Comparison of ENCODE assay signal across 8 mouse cellular contexts in genomic region chr13:3538223-3538968, GRCm38 (mm10). TPM values are rescaled to one million over a fixed set of nuclear protein-coding genes. Genes with fewer than 3 reads are reported as not detected.
DNase-seq lines count a peak whose midpoint lies in the region; ATAC-seq and TF ChIP-seq lines count a peak whose summit lies in the region.

No protein-coding gene starts in this region.

- H3K4me1 ChIP-seq in embryonic fibroblast, embryonic 13.5 days (ENCODE audit: control insufficient read depth, insufficient read depth, low read length), result peaks cover 2% of the 10 kb centered on the region; the same call in 1 of the 2 replicates
- H3K4me1 ChIP-seq in heart, embryonic 10.5 days, result peaks cover 11% of the 10 kb centered on the region; the same call in 1 of the 2 replicates
- peaks cover 15% of the 10 kb centered on the region; the same call in 1 of the 2 replicates for H3K4me1 ChIP-seq in kidney, embryonic 14.5 days (ENCODE audit: control insufficient read depth, insufficient read depth, low read length)
- H3K4me1 ChIP-seq in midbrain, postnatal 0 days (ENCODE audit: insufficient read depth, low read length), result peaks cover 17% of the 10 kb centered on the region; the same call in 1 of the 2 replicates
- peaks cover 20% of the 10 kb centered on the region; the same call in 1 of the 2 replicates for H3K4me1 ChIP-seq in stomach, embryonic 14.5 days (ENCODE audit: control insufficient read depth, insufficient read depth, low read length)

- WGBS in heart, embryonic 10.5 days, result under 1% methylated on average over 58 of the region's 59 CpGs
- 1% methylated on average over 56 of the region's 59 CpGs for WGBS in kidney, embryonic 14.5 days
- under 1% methylated on average over 54 of the region's 59 CpGs for WGBS in midbrain, postnatal 0 days
- under 1% methylated on average over 59 of the region's 59 CpGs for WGBS in stomach, embryonic 14.5 days

- no peaks in the 10 kb centered on the region for H3K27me3 ChIP-seq in heart, embryonic 10.5 days (ENCODE audit: insufficient read depth, poor library complexity, severe bottlenecking)
- no peaks in the 10 kb centered on the region for H3K27me3 ChIP-seq in kidney, embryonic 14.5 days (ENCODE audit: control insufficient read depth, insufficient read depth, low read length)
- no peaks in the 10 kb centered on the region for H3K27me3 ChIP-seq in midbrain, postnatal 0 days (ENCODE audit: insufficient read depth, low read length)
- H3K27me3 ChIP-seq in stomach, embryonic 14.5 days (ENCODE audit: control insufficient read depth, insufficient read depth, low read length), result no peaks in the 10 kb centered on the region

- ATAC-seq in kidney, embryonic 14.5 days (ENCODE audit: low FRiP score, low TSS enrichment), result peak; percentile 76
- peak; percentile 68 for ATAC-seq in midbrain, postnatal 0 days (ENCODE audit: low FRiP score)
- peak; percentile 60 for ATAC-seq in stomach, embryonic 14.5 days (ENCODE audit: insufficient number of reproducible peaks, insufficient read depth, low FRiP score, low read depth)

- H3K4me3 ChIP-seq in embryonic fibroblast, embryonic 13.5 days (ENCODE audit: insufficient read depth, low read length), result peak overlapping the region; percentile 93
- H3K4me3 ChIP-seq in heart, embryonic 10.5 days, result peak overlapping the region; percentile 98
- peak overlapping the region; percentile 89 for H3K4me3 ChIP-seq in kidney, embryonic 14.5 days (ENCODE audit: low read length)
- H3K4me3 ChIP-seq in midbrain, postnatal 0 days (ENCODE audit: low read depth, low read length), result peak overlapping the region; percentile 96
- H3K4me3 ChIP-seq in stomach, embryonic 14.5 days (ENCODE audit: low read depth, low read length), result peak overlapping the region; percentile 94

- no peak for TF ChIP-seq CTCF in embryonic fibroblast, embryonic 13.5 days (IDR thresholded peaks at IDR 0.05; ENCODE audit: borderline replicate concordance, insufficient read depth, low read length)
- no peak for TF ChIP-seq CTCF in midbrain, postnatal 0 days (IDR thresholded peaks at IDR 0.05)

- no peaks in the 10 kb centered on the region for H3K9me3 ChIP-seq in heart, embryonic 10.5 days
- 0 out of 2 replicates have a peak, but pooled peaks cover 2% of the 10 kb centered on the region for H3K9me3 ChIP-seq in kidney, embryonic 14.5 days (ENCODE audit: control insufficient read depth, low read length)
- H3K9me3 ChIP-seq in midbrain, postnatal 0 days (ENCODE audit: low read length), result no peaks in the 10 kb centered on the region
- H3K9me3 ChIP-seq in stomach, embryonic 14.5 days (ENCODE audit: control insufficient read depth, low read depth, low read length), result no peaks in the 10 kb centered on the region

- H3K36me3 ChIP-seq in heart, embryonic 10.5 days, result no peaks in the 10 kb centered on the region
- H3K36me3 ChIP-seq in kidney, embryonic 14.5 days (ENCODE audit: control insufficient read depth, insufficient read depth, low read length), result no peaks in the 10 kb centered on the region
- H3K36me3 ChIP-seq in midbrain, postnatal 0 days (ENCODE audit: insufficient read depth, low read length), result no peaks in the 10 kb centered on the region
- H3K36me3 ChIP-seq in stomach, embryonic 14.5 days (ENCODE audit: control insufficient read depth, insufficient read depth, low read length), result no peaks in the 10 kb centered on the region

- H3K4me2 ChIP-seq in kidney, embryonic 14.5 days (replicated peaks; ENCODE audit: low read depth, low read length), result peak overlapping the region; percentile 63
- H3K4me2 ChIP-seq in midbrain, postnatal 0 days (ENCODE audit: low read depth, low read length, poor library complexity, severe bottlenecking), result peak overlapping the region; percentile 76
- peak overlapping the region; percentile 70 for H3K4me2 ChIP-seq in stomach, embryonic 14.5 days (replicated peaks; ENCODE audit: low read depth, low read length)

- TF ChIP-seq POLR2A in embryonic fibroblast, embryonic 13.5 days (IDR thresholded peaks at IDR 0.05; ENCODE audit: low read depth, low read length), result 0 out of 2 replicates have a peak, but pooled peaks have one; percentile 44

- peak overlapping the region; percentile 88 for H3K27ac ChIP-seq in embryonic fibroblast, embryonic 13.5 days (ENCODE audit: insufficient read depth, low read length)
- peak overlapping the region; percentile 98 for H3K27ac ChIP-seq in heart, embryonic 10.5 days
- H3K27ac ChIP-seq in kidney, embryonic 14.5 days (ENCODE audit: low read depth, low read length), result peak overlapping the region; percentile 99
- peak overlapping the region; percentile 99 for H3K27ac ChIP-seq in midbrain, postnatal 0 days (ENCODE audit: low read depth, low read length)
- peak overlapping the region; percentile 99 for H3K27ac ChIP-seq in stomach, embryonic 14.5 days (ENCODE audit: low read length)

- peak; percentile 52 for DNase-seq in CD4-positive helper T cell, adult 2 months (ENCODE audit: low read depth, low spot score)
- peak; percentile 31 to 59 for DNase-seq in adrenal gland, postnatal 4 days (ENCODE audit: low spot score in 2 of 2)
- DNase-seq in heart, embryonic 10.5 days (ENCODE audit: low spot score), result peak; percentile 90
- DNase-seq in liver, result peak; percentile 75
- peak; percentile 68 for DNase-seq in midbrain, postnatal 0 days (ENCODE audit: low spot score)

- H3K9ac ChIP-seq in kidney, embryonic 14.5 days (ENCODE audit: low read depth, low read length), result peak overlapping the region; percentile 97
- H3K9ac ChIP-seq in midbrain, postnatal 0 days (replicated peaks; ENCODE audit: low read length, poor library complexity, severe bottlenecking), result peak overlapping the region; percentile 99
- peak overlapping the region; percentile 97 for H3K9ac ChIP-seq in stomach, embryonic 14.5 days (replicated peaks; ENCODE audit: low read depth, low read length)

RNA-seq across cellular contexts. Expression of gene Gdi2, which starts 0.5 kb away (rescaled TPM):
- total RNA-seq in adrenal gland, postnatal 4 days (2021), result 100 to 1,000 TPM; 369 to 394 TPM
- polyA plus RNA-seq in embryonic fibroblast, embryonic 13.5 days (2011; ENCODE audit: insufficient read length, low read depth, missing spikeins), result 867 and 944 TPM in 2 replicates
- 344 and 362 TPM in 2 replicates for polyA plus RNA-seq in heart, embryonic 10.5 days (2016; fragmentation: Nextera tagmentation; extraction: Ambion mirVana)
- 412 and 465 TPM in 2 replicates for polyA plus RNA-seq in kidney, embryonic 14.5 days (2014; fragmentation: Nextera tagmentation; extraction: Ambion mirVana)
- 220 and 259 TPM in 2 replicates for total RNA-seq in midbrain, postnatal 0 days (2014; rRNA removed)
- polyA plus RNA-seq in midbrain, postnatal 0 days (2015; fragmentation: Nextera tagmentation; extraction: Ambion mirVana), result 370 and 371 TPM in 2 replicates
- 450 and 468 TPM in 2 replicates for polyA plus RNA-seq in stomach, embryonic 14.5 days (2014; fragmentation: Nextera tagmentation; extraction: Ambion mirVana)

Comparison
In these comparisons a context has a peak if more than half of its experiments do, and no peak if none do; other contexts are left out.
1. Peak in every context shown above with its lines: DNase-seq, ATAC-seq, H3K4me3 ChIP-seq and H3K27ac ChIP-seq.